ENCODE assay signal across 20 mouse cellular contexts in genomic region chr5:74813396-74813795, GRCm38 (mm10).
DNase-seq lines count a peak whose midpoint lies in the region; ATAC-seq and TF ChIP-seq lines count a peak whose summit lies in the region.
"Had no signal": no experiment of that assay in that cellular context is flagged by ENCODE, and none has a peak within 500 bp of the region (broad histone marks: within the 10 kb centered on the region; RNA-seq: fewer than 3 reads in every experiment).

No protein-coding gene starts in this region.

- peak; percentile 24 for DNase-seq in adrenal gland, adult 2 months
- no peak for DNase-seq in adrenal gland, postnatal 25 days
- peak; percentile 65 for DNase-seq in midbrain, postnatal 0 days (ENCODE audit: low spot score)
- DNase-seq in kidney, postnatal 25 days, result peak; percentile 84 to 91
- no peak for DNase-seq in spleen, postnatal 36 days (ENCODE audit: low spot score in 2 of 2)
- DNase-seq: layer of hippocampus, adult 9-11 months; lung, postnatal 14 days; right cerebral cortex, adult 18-20 months; spleen, adult 18-20 months; thymus, postnatal 4 days had no signal

- H3K9ac ChIP-seq in hindbrain, embryonic 16.5 days (ENCODE audit: low read depth, low read length), result no peak overlapping the region
- no peak overlapping the region for H3K9ac ChIP-seq in hindbrain, embryonic 12.5 days
- H3K9ac ChIP-seq in midbrain, postnatal 0 days (replicated peaks; ENCODE audit: low read length, poor library complexity, severe bottlenecking), result no peak overlapping the region
- H3K9ac ChIP-seq in midbrain, embryonic 16.5 days (ENCODE audit: low read depth, low read length), result no peak overlapping the region
- H3K9ac ChIP-seq: embryonic facial prominence, embryonic 13.5 days; heart, embryonic 13.5 days; liver, embryonic 15.5 days had no signal

- H3K4me2 ChIP-seq in hindbrain, embryonic 16.5 days (ENCODE audit: low read length), result no peak overlapping the region
- no peak overlapping the region for H3K4me2 ChIP-seq in hindbrain, embryonic 12.5 days (replicated peaks)
- H3K4me2 ChIP-seq in midbrain, postnatal 0 days (ENCODE audit: low read depth, low read length, poor library complexity, severe bottlenecking), result no peak overlapping the region
- H3K4me2 ChIP-seq in midbrain, embryonic 16.5 days (ENCODE audit: low read length), result no peak overlapping the region
- H3K4me2 ChIP-seq: embryonic facial prominence, embryonic 13.5 days; heart, embryonic 13.5 days; liver, embryonic 15.5 days had no signal

- H3K27ac ChIP-seq in hindbrain, embryonic 16.5 days (ENCODE audit: low read depth, low read length), result no peak overlapping the region
- H3K27ac ChIP-seq in hindbrain, embryonic 12.5 days, result no peak overlapping the region
- H3K27ac ChIP-seq in midbrain, postnatal 0 days (ENCODE audit: low read depth, low read length), result no peak overlapping the region
- H3K27ac ChIP-seq in midbrain, embryonic 16.5 days (ENCODE audit: low read length), result no peak overlapping the region
- H3K27ac ChIP-seq: embryonic facial prominence, embryonic 13.5 days; forebrain, embryonic 10.5 days; heart, embryonic 13.5 days; limb, embryonic 10.5 days; liver, embryonic 15.5 days; stomach, postnatal 0 days had no signal

- TF ChIP-seq CTCF in midbrain, postnatal 0 days (IDR thresholded peaks at IDR 0.05), result no peak

- no peaks in the 10 kb centered on the region; the same call in 1 of the 2 replicates for H3K4me1 ChIP-seq in hindbrain, embryonic 16.5 days (ENCODE audit: control insufficient read depth, insufficient read depth, low read depth, low read length)
- H3K4me1 ChIP-seq in hindbrain, embryonic 12.5 days, result no peaks in the 10 kb centered on the region
- H3K4me1 ChIP-seq in midbrain, postnatal 0 days (ENCODE audit: insufficient read depth, low read length), result no peaks in the 10 kb centered on the region
- H3K4me1 ChIP-seq in midbrain, embryonic 16.5 days (ENCODE audit: control insufficient read depth, insufficient read depth, low read length), result no peaks in the 10 kb centered on the region
- H3K4me1 ChIP-seq: liver, embryonic 15.5 days had no signal

- H3K4me3 ChIP-seq in hindbrain, embryonic 16.5 days (ENCODE audit: low read length), result no peak overlapping the region
- H3K4me3 ChIP-seq in hindbrain, embryonic 12.5 days, result no peak overlapping the region
- H3K4me3 ChIP-seq in midbrain, postnatal 0 days (ENCODE audit: low read depth, low read length), result no peak overlapping the region
- no peak overlapping the region for H3K4me3 ChIP-seq in midbrain, embryonic 16.5 days (ENCODE audit: low read depth, low read length)
- H3K4me3 ChIP-seq: embryonic facial prominence, embryonic 13.5 days; forebrain, embryonic 10.5 days; heart, embryonic 13.5 days; limb, embryonic 10.5 days; liver, embryonic 15.5 days had no signal

- WGBS in hindbrain, embryonic 16.5 days, result 13% methylated on average over 3 of the region's 3 CpGs
- WGBS in hindbrain, embryonic 12.5 days, result 32% methylated on average over 3 of the region's 3 CpGs
- 21% methylated on average over 3 of the region's 3 CpGs for WGBS in midbrain, postnatal 0 days
- WGBS in midbrain, embryonic 16.5 days, result 19% methylated on average over 3 of the region's 3 CpGs

- no peaks in the 10 kb centered on the region for H3K36me3 ChIP-seq in hindbrain, embryonic 16.5 days (ENCODE audit: control insufficient read depth, insufficient read depth, low read length)
- no peaks in the 10 kb centered on the region for H3K36me3 ChIP-seq in hindbrain, embryonic 12.5 days
- H3K36me3 ChIP-seq in midbrain, postnatal 0 days (ENCODE audit: insufficient read depth, low read length), result no peaks in the 10 kb centered on the region
- no peaks in the 10 kb centered on the region for H3K36me3 ChIP-seq in midbrain, embryonic 16.5 days (ENCODE audit: control insufficient read depth, insufficient read depth, low read length)
- H3K36me3 ChIP-seq: embryonic facial prominence, embryonic 13.5 days; forebrain, embryonic 10.5 days; heart, embryonic 13.5 days; limb, embryonic 10.5 days; liver, embryonic 15.5 days had no signal

- H3K27me3 ChIP-seq in hindbrain, embryonic 16.5 days (replicated peaks; ENCODE audit: control insufficient read depth, insufficient read depth, low read length), result no peaks in the 10 kb centered on the region
- peaks cover 4% of the 10 kb centered on the region; the same call in 1 of the 2 replicates for H3K27me3 ChIP-seq in hindbrain, embryonic 12.5 days
- H3K27me3 ChIP-seq in midbrain, postnatal 0 days (ENCODE audit: insufficient read depth, low read length), result no peaks in the 10 kb centered on the region; the same call in 1 of the 2 replicates
- H3K27me3 ChIP-seq in midbrain, embryonic 16.5 days (ENCODE audit: control insufficient read depth, insufficient read depth, low read depth, low read length), result no peaks in the 10 kb centered on the region; the same call in 1 of the 2 replicates
- H3K27me3 ChIP-seq: embryonic facial prominence, embryonic 13.5 days; liver, embryonic 15.5 days had no signal

- no peaks in the 10 kb centered on the region for H3K9me3 ChIP-seq in hindbrain, embryonic 16.5 days (ENCODE audit: control insufficient read depth, low read length)
- no peaks in the 10 kb centered on the region for H3K9me3 ChIP-seq in hindbrain, embryonic 12.5 days (replicated peaks)
- H3K9me3 ChIP-seq in midbrain, postnatal 0 days (ENCODE audit: low read length), result no peaks in the 10 kb centered on the region
- no peaks in the 10 kb centered on the region for H3K9me3 ChIP-seq in midbrain, embryonic 16.5 days (replicated peaks; ENCODE audit: control insufficient read depth, low read length, poor library complexity, severe bottlenecking)
- H3K9me3 ChIP-seq: embryonic facial prominence, embryonic 13.5 days; forebrain, embryonic 10.5 days; heart, embryonic 13.5 days; limb, embryonic 10.5 days; liver, embryonic 15.5 days had no signal

- ATAC-seq in hindbrain, embryonic 16.5 days, result peak; percentile 84
- ATAC-seq in hindbrain, embryonic 12.5 days (ENCODE audit: low FRiP score), result no peak
- ATAC-seq in midbrain, postnatal 0 days (ENCODE audit: low FRiP score), result no peak
- ATAC-seq in midbrain, embryonic 16.5 days, result no peak
- ATAC-seq: intestine, postnatal 0 days had no signal

Comparison
In these comparisons a context has a peak if more than half of its experiments do, and no peak if none do; other contexts are left out.
1. DNase-seq: peak in adrenal gland, adult 2 months (single experiment), midbrain, postnatal 0 days (single experiment) and kidney, postnatal 25 days (2 of 2); none in adrenal gland, postnatal 25 days (single experiment) and spleen, postnatal 36 days (0 of 2).